Mouse (Mus musculus): Measurements from ENCODE around the gene Tpbgl.

The Tpbgl gene

DNA sequence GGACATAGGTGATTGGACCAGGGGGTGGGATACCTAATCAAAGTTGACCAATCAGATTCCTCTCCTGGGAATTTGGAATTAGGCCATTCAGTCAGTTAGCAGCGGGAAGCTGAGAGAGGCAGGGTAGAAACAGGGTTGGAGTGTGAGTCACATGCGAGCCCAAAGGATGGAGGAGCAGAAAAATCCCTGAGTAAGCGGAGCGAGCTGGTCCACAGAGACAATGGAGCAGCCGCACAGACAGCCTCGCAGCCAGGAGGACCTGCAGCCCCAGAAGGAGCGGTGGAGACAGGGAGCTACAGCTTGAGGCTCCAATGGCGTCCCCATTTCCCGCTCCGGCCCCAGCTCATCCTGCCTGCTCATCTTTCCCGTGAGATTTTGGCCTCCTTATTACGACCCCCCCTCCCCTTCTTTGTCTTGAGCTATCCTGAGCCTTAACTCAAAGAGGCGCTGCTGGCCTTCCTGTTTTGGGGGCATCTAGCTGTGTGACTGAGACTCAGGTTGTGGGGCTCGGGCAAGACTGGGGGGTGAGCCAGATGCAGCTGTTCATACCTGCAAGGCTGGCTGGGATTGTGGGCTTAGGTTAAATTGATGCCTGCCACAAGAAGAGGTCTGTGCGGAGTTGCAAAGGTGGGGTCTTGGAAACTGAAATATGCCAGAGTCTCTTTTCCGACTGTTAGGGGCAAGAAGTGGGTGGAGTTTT, 47.3 kb downstream of the Tpbgl start:
- DNase-seq: no peak

DNA sequence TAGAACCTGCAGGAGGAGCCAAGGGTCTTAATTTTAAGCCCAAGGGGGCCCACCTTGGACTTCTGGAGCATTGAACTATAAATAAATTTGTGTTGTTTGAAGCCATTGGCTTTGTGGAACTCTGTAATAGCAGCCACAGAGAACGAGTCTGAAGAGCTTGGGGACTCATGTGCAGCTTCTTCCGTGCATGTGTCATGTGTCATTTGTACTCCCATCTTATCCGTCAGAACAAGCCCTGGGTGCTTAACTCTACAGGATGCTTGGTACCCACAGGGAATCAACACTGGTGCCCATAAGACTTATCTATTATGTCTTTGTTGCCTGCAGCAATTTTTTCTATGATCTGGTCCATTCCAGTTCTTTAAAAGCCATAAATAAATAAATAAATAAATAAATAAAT, 48.7 kb downstream of the Tpbgl start:
- no peak for DNase-seq

Measured in kidney, postnatal 25 days (tissue).